Mouse (Mus musculus): ENCODE results near the gene H2al1f.
"Not testable (repeated sequence)": the region's sequence is repeated elsewhere in the genome, so short reads cannot be mapped to it uniquely, and the experiment has no call there.

DNA sequence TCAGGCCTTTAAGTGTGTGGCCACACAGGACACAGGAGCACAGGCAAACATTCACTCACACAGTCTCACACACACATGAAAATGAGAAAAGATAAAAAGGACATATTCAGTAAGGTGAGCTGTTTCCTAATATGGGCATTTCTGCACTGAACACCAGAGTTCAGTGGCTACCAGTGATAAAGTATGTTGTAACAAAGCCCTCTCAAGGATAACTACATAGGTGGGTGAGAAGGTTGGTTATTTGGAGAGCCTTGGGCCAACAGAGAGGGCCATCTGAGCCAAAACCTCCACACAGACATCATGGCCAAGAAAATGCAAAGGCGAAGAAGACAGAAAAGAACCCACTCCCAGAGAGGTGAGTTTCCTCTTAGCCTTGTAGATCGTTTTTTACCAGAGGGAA is 12.6 kb downstream of the H2al1f start, which contains the start of gene H2al1j:
- not testable (repeated sequence) for TF ChIP-seq POLR2A (IDR thresholded peaks at IDR 0.05; ENCODE audit: borderline replicate concordance, extremely low read depth, low read depth, low read length); CTCF (IDR thresholded peaks at IDR 0.05; ENCODE audit: insufficient read depth, low read length)

Data from lung, adult 2 months (tissue).